Mouse (Mus musculus) urinary bladder, postnatal 4 days (tissue): ENCODE data around the gene Olfr573-ps1.

Experiments used
- DNase-seq, 2 experiments: peaks; one replicate each; pipeline ENCODE4 v3.0.0; 2021 to 2022; ENCODE audit warnings: low spot score in 2 of 2

The Olfr573-ps1 gene

DNA sequence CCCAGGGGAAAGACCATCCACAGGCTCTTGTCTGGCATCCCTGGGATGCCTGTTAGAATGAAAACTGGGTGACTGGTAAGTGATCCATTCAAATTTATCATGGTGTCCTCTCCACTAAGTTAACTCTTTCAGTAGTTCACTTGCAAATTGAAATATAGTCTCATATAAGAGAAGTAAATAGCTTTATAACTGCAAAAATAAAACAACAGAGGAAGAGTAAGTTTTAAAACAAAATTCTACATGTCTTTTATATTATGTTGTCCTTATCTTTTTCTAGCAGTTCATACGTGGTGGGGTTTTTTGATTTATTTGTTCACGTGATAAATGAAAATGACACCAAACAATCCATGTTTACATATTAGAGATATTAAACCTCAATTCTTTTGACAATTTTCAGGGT is at the start of gene Olfr573-ps1:
Gene Olfr573-ps1 (minus strand): TSS at position 101 of the 400 bp plus-strand sequence.
- DNase-seq: no peak

DNA sequence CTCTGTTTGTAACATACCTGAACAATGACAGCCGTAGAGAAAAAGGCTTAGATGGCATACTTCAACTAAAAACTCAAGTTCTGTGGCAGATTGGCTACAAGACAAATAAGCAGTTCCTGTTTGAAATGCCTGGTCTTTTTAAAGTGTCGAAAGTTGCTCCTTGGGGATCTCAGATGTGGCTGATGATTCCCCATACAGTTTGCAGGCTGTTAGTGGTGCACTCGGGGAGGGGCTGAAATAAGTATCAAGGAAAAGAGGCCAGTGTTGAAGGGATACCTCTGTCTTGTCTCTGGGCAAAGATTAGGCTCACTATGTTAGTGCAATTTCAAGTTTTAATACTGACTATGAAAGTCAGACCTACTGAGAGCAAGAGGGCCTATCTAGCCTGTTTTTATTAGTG is 46.8 kb upstream of the Olfr573-ps1 start, which contains the start of gene Olfr578:
Gene Olfr578 (minus strand): TSS at position 101 of the 400 bp plus-strand sequence.
- DNase-seq: no peak

DNA sequence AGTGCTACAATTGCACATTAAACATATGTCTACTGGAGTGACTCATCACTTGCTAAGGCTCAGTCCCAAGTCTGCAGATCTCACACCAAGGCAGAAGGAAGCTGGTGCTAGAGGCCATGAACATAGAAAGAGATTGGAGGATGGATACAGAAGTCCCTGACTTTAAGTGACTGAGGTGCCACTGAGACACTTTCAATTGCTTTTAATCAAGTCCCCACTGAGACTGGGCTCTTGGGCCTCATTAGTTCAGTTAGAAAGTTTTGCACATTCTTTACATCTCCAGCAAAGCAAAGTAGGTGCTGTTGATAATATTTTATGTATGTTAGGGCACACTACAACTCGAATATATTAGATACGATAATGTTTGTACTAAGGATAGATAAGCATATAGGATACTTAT is 33.5 kb upstream of the Olfr573-ps1 start, which contains the start of gene Olfr577:
Gene Olfr577 (minus strand): TSS at position 101 of the 400 bp plus-strand sequence.
- DNase-seq: no peak

GRCm38 (mm10) chr7:102974399-102974798 is 32.0 kb upstream of the Olfr573-ps1 start:
- no peak for DNase-seq

GRCm38 (mm10) chr7:102962360-102962759 is 20.0 kb upstream of the Olfr573-ps1 start, which contains the start of gene Olfr576:
Gene Olfr576 (plus strand): TSS chr7:102962660.
- no peak for DNase-seq

- no peak for DNase-seq
These were observed 16.2 kb upstream of the Olfr573-ps1 start, which contains the start of gene Olfr575 for GRCm38 (mm10) chr7:102958593-102958992. Gene Olfr575 (minus strand): TSS chr7:102958775.

DNA sequence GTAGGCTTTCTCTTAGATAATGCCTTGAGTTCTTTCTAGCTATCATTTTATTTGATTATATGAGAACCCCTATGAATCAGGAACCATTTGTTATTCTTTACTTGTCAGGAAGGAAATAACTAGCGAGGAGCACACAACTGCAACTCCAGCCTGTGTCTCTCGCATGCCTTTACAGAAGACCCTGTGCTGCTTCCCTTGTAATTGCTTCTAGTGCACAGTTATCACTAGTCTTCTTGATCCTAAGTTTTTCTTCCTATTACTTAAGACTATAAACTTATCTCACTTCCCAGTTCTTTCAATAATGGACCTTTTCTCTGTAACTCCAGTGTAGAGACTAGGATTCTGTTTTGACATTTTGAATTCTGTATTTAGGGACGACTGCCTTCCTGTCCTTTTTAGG is 15.8 kb upstream of the Olfr573-ps1 start:
- no peak for DNase-seq

DNA sequence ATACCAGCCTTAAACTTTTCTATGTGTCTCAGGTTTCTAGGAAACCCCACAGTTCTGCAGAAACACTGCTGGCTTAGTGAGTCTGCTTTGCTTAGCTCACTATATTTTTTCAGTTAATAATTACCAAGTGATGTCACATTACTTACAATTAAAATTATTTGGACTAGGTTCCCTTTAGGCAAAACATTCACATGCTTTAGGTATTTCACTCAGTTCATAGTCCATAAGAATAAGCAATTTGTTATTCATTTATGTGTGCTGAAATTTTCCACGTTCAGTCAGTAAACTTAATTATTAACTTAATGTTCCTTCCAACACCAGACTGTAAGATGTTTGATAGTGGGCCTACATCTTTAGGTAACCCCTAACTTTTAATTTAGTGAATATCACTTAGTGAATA is 8.4 kb upstream of the Olfr573-ps1 start:
- DNase-seq: no peak

DNA sequence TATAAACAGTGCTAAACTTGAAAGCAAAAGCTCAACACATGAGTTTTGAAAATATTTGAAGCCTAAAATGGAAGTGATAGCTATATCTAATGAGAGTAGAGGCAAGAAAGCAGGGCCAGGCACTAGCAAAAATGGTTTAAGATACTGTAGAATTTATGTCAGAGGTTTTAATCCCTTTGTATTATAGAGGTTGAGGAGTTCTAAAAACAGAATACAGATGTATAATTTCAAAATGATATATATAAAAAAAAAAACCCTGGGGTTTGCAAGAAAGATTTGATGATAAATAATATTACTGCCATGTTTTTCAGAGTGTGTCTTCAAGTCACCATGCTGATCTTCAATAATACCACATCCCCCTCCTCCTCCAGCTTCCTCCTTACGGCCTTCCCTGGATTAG is 5.8 kb upstream of the Olfr573-ps1 start, which contains the start of gene Olfr574:
Gene Olfr574 (plus strand): TSS at position 301 of the 400 bp plus-strand sequence.
- no peak for DNase-seq

DNA sequence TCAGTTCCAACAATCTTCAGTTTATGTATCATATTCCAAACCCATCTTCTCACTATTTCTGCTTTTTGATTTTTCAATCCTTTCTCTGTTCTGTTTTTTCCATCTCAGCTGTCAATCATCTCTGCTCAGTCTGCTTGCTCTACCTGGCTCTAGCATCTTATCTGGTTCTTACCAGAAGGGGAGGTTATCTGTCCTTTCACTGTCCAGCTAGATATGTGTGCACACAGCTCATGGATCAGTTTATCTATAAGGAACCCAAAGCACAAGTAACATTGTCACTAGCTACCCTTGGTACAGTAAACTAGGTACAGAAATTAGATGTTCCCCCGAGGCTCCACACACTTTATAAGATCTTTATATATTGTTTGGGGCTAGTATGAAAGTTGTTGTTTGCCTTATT is 1.0 kb upstream of the Olfr573-ps1 start:
- no peak for DNase-seq

DNA sequence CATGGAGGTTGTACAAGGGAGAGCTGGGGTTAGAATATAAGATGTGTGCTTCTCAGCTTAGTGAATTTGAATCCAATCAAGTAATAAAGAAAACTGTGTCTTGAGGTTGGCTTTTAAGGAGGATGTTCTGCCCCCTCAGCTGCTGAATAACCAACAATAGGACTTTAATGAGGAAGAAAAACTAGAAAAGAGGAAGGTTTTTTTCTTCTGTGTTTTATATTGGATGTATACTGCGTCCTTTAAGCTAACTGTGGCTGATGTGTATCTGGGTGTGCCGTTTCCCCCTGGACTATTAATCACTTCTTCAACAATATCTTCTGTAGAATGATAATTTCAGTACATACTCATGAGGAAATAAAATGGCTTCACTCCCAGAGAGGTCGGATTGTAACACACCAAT is 15.3 kb downstream of the Olfr573-ps1 start:
- no peak for DNase-seq

DNA sequence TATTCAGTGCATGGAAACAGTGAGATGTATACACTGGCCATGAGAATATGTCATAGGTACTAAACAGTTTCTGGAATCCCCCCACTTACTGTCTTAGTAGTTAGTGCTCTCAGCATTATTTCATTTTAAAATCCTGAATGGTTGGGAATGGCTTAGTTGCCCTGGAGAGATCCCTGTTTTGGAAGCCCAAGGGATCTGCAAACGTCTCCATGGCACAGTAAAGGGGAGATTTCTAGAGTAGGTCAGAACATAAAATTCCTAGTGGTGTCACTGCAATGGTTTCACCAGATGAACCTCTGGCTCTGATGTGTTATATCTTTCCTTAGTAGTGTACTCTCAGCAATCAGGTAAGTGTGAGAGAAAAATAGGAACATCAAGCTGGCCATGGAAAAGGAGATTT is 18.3 kb downstream of the Olfr573-ps1 start, which contains the start of gene Olfr572:
Gene Olfr572 (plus strand): TSS at position 301 of the 400 bp plus-strand sequence.
- no peak for DNase-seq

- no peak for DNase-seq
These were observed 22.7 kb downstream of the Olfr573-ps1 start for GRCm38 (mm10) chr7:102919632-102920031.

DNA sequence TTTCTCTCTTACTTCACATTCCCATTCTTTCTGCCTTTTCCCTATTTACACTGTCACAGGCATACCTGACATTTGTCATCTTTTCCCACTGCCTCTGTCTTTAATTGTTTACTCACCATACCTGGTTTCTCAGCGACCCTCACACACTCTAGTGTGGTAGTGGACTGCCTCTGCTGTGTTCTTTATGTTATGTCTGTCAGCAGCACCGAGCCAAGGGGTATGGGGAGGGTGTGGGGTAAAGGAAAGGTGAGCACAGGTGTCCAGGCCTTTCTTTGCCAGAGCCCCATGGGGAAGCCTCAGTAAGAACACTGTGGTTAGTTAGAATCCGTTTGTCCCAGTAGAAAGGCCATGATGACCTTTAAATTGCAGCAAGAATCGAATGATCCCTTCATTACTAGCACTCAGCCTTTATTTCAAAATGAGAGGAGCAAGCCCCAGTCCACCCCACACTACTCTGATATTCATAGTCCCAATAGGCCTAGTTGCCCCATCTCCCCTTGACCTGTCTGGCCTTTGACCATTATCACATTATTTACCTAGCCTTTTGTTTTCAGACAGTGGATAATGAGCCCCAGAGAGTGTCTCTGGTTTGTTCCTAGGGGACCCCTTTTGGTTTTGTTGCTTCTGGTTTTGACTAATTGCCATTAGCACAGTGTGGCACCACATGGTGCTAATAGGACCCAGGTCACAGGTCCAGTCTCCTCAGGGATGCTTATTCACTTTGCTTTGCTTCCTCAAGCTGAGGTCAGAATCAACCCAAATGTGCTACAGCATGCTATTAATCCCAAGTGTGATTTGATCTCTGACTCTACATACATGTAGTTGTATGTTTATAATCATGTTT is 25.1 kb downstream of the Olfr573-ps1 start, which contains the start of gene Olfr571:
Gene Olfr571 (minus strand): TSS at position 505 of the 844 bp plus-strand sequence.
- no peak for DNase-seq

- no peak for DNase-seq
These were observed 26.0 kb downstream of the Olfr573-ps1 start for GRCm38 (mm10) chr7:102916405-102916804.

DNA sequence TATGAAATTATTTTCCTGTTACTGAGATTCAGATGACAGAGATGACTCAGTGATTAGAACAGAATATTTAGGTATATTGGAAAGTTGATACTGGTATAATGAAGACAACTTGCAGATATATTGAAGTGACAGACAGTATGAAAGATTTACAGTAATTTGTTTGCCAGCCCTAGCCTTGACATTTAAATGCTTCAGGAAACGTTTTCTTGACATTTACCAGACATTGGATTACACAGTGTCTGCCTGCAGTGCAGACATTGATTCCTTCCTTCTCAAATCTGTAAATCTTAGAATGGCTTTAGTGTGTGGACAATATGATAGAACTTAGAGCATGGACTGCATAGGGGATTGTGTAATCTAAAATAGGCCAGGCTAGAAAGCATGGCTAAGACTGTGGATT is 27.1 kb downstream of the Olfr573-ps1 start:
- no peak for DNase-seq
